Mouse (Mus musculus) myocyte (in vitro differentiated cells): ENCODE data around the gene Cabp2.

Experiments
- CEBPB ChIP-seq: IDR thresholded peaks from 2 replicates; pipeline ENCODE4 v1.6.1; 2011; ENCODE audit warnings: mild to moderate bottlenecking, moderate library complexity; ENCODE audit not compliant: poor library complexity, insufficient read depth, severe bottlenecking
- E2F4 ChIP-seq: IDR thresholded peaks from one replicate; pipeline ENCODE4 v1.6.1; 2011; ENCODE audit warnings: mild to moderate bottlenecking, control low read depth, moderate library complexity; ENCODE audit not compliant: insufficient read depth
- MAX ChIP-seq: IDR thresholded peaks from one replicate; pipeline ENCODE4 v1.6.1; 2011; ENCODE audit warnings: low read depth, mild to moderate bottlenecking, control low read depth
- MYOD1 ChIP-seq, 3 experiments: IDR thresholded peaks; one replicate each; pipeline ENCODE4 v1.6.1; 2011; ENCODE audit warnings: control low read depth in 2 of 3, low read depth in 2 of 3, mild to moderate bottlenecking in 2 of 3, moderate library complexity in 1 of 3; ENCODE audit not compliant: insufficient read length in 2 of 3, control insufficient read depth in 1 of 3
- MYOG ChIP-seq, 3 experiments: IDR thresholded peaks; one replicate each; pipeline ENCODE4 v1.6.1; 2011; ENCODE audit warnings: control low read depth in 2 of 3, low read depth in 2 of 3, mild to moderate bottlenecking in 2 of 3; ENCODE audit not compliant: insufficient read length in 2 of 3, control insufficient read depth in 1 of 3, insufficient read depth in 1 of 3
- POLR2A ChIP-seq: IDR thresholded peaks from one replicate; pipeline ENCODE4 v1.6.1; 2011; ENCODE audit warnings: low read depth, mild to moderate bottlenecking, control low read depth, moderate library complexity; ENCODE audit not compliant: insufficient read length
- POLR2AphosphoS2 ChIP-seq: IDR thresholded peaks from one replicate; pipeline ENCODE4 v1.6.1; 2011; ENCODE audit warnings: low read depth, control low read depth; ENCODE audit not compliant: insufficient read length
- REST ChIP-seq: IDR thresholded peaks from one replicate; pipeline ENCODE4 v1.6.1; 2011; ENCODE audit warnings: mild to moderate bottlenecking, control low read depth, moderate library complexity; ENCODE audit not compliant: insufficient read depth, insufficient read length
- SRF ChIP-seq: IDR thresholded peaks from one replicate; pipeline ENCODE4 v1.6.1; 2011; ENCODE audit warnings: low read depth; ENCODE audit not compliant: control insufficient read depth, insufficient read length
- TCF12 ChIP-seq: IDR thresholded peaks from one replicate; pipeline ENCODE4 v1.6.1; 2011; ENCODE audit warnings: mild to moderate bottlenecking, control low read depth; ENCODE audit not compliant: poor library complexity, insufficient read depth, severe bottlenecking
- TCF3 ChIP-seq: IDR thresholded peaks from one replicate; pipeline ENCODE4 v1.6.1; 2011; ENCODE audit warnings: low read depth, control low read depth; ENCODE audit not compliant: insufficient read length
- USF1 ChIP-seq: IDR thresholded peaks from one replicate; pipeline ENCODE4 v1.6.1; 2011; ENCODE audit warnings: low read depth, mild to moderate bottlenecking, control low read depth, moderate library complexity

GRCm38 (mm10) chr19:4058581-4058980, 22.8 kb upstream of the Cabp2 start:
- TF ChIP-seq POLR2A: no peak
- TF ChIP-seq TCF12: no peak
- no peak for TF ChIP-seq MYOD1 (IDR thresholded peaks at IDR 0.05; ENCODE audit: control insufficient read depth in 1 of 3, insufficient read length in 2 of 3, low read depth in 2 of 3)
- no peak for TF ChIP-seq USF1
- TF ChIP-seq MYOG (IDR thresholded peaks at IDR 0.05; ENCODE audit: control insufficient read depth in 1 of 3, insufficient read depth in 1 of 3, insufficient read length in 2 of 3, low read depth in 2 of 3): no peak
- no peak for TF ChIP-seq REST
- no peak for TF ChIP-seq MAX
- TF ChIP-seq POLR2AphosphoS2: no peak
- TF ChIP-seq E2F4: no peak
- no peak for TF ChIP-seq TCF3
- TF ChIP-seq CEBPB: no peak
- no peak for TF ChIP-seq SRF
